Mouse (Mus musculus): ENCODE data around the gene Srd5a1. TPM values are rescaled to one million over a fixed set of nuclear protein-coding genes. Genes with fewer than 3 reads are reported as not detected.
A peak's percentile ranks its signal among the peaks of the same experiment; 100 is the strongest.

The Srd5a1 gene
- polyA plus RNA-seq, 1 experiment from 2014 or later: 28.7 TPM

- Histone ChIP-seq H3K4me2 (ENCODE audit: low read length) (peak overlapping the region; percentile 96), H3K4me3 (replicated peaks; ENCODE audit: low read depth, low read length) (peak overlapping the region; percentile 89), H3K27me3 (ENCODE audit: insufficient read depth, low read length) (no peaks in the 10 kb centered on the region), H3K9me3 (replicated peaks; ENCODE audit: low read length) (no peaks in the 10 kb centered on the region), H3K4me1 (replicated peaks; ENCODE audit: insufficient read depth, low read length) (peaks cover 19% of the 10 kb centered on the region), H3K9ac (ENCODE audit: low read depth, low read length) (peak overlapping the region; percentile 92), H3K27ac (peak overlapping the region; percentile 98), H3K36me3 (ENCODE audit: insufficient read depth, low read length) (no peaks in the 10 kb centered on the region)
- ATAC-seq (replicated peaks; ENCODE audit: low FRiP score, low read depth) (peak; percentile 95), DNase-seq (ENCODE audit: low spot score) (peak; percentile 98)
- WGBS: under 1% methylated on average over 72 of the region's 86 CpGs
- TF ChIP-seq CTCF (IDR thresholded peaks at IDR 0.05; ENCODE audit: low read depth): no peak
These were observed 76.3 kb downstream of the Srd5a1 start for GRCm38 (mm10) chr13:69534654-69535551.

- Histone ChIP-seq H3K4me3 (replicated peaks; ENCODE audit: low read depth, low read length) (peak within 1 kb of the TSS; percentile 89), H3K4me2 (ENCODE audit: low read length) (peak within 1 kb of the TSS; percentile 96), H3K9ac (ENCODE audit: low read depth, low read length) (peak within 1 kb of the TSS; percentile 92), H3K36me3 (ENCODE audit: insufficient read depth, low read length) (no peaks in the 10 kb centered on the region), H3K9me3 (replicated peaks; ENCODE audit: low read length) (no peaks in the 10 kb centered on the region), H3K27ac (peak within 1 kb of the TSS; percentile 98), H3K4me1 (replicated peaks; ENCODE audit: insufficient read depth, low read length) (peaks cover 19% of the 10 kb centered on the region), H3K27me3 (ENCODE audit: insufficient read depth, low read length) (no peaks in the 10 kb centered on the region)
- DNase-seq (ENCODE audit: low spot score): no peak
- ATAC-seq (replicated peaks; ENCODE audit: low FRiP score, low read depth): peak; percentile 90
- under 1% methylated on average over 47 of the region's 57 CpGs for WGBS
- no peak for TF ChIP-seq CTCF (IDR thresholded peaks at IDR 0.05; ENCODE audit: low read depth)
These were observed 76.9 kb downstream of the Srd5a1 start, which contains the start of gene Tent4a for GRCm38 (mm10) chr13:69534334-69534653. Gene Tent4a (minus strand): TSS chr13:69534617.

- WGBS: under 1% methylated on average over 126 of the region's 155 CpGs
- Histone ChIP-seq H3K4me2 (ENCODE audit: low read length) (peak within 1 kb of the TSS; percentile 96), H3K27me3 (ENCODE audit: insufficient read depth, low read length) (no peaks in the 10 kb centered on the region), H3K9ac (ENCODE audit: low read depth, low read length) (peak within 1 kb of the TSS; percentile 92), H3K36me3 (ENCODE audit: insufficient read depth, low read length) (no peaks in the 10 kb centered on the region), H3K27ac (peak within 1 kb of the TSS; percentile 93), H3K4me1 (replicated peaks; ENCODE audit: insufficient read depth, low read length) (peaks cover 19% of the 10 kb centered on the region), H3K4me3 (replicated peaks; ENCODE audit: low read depth, low read length) (peak within 1 kb of the TSS; percentile 89), H3K9me3 (replicated peaks; ENCODE audit: low read length) (no peaks in the 10 kb centered on the region)
- ATAC-seq (replicated peaks; ENCODE audit: low FRiP score, low read depth): no peak; the same call in 1 of the 2 replicates
- TF ChIP-seq CTCF (IDR thresholded peaks at IDR 0.05; ENCODE audit: low read depth): no peak
- DNase-seq (ENCODE audit: low spot score): no peak
These were observed 77.6 kb downstream of the Srd5a1 start, which contains the start of gene Nsun2 for GRCm38 (mm10) chr13:69533405-69534333. Gene Nsun2 (plus strand): TSS chr13:69533746.

GRCm38 (mm10) chr13:69532893-69533404 lies 78.3 kb downstream of the Srd5a1 start:
- DNase-seq (ENCODE audit: low spot score) (no peak), ATAC-seq (replicated peaks; ENCODE audit: low FRiP score, low read depth) (no peak)
- peak overlapping the region; percentile 93; the same call in 1 of the 2 replicates for H3K27ac ChIP-seq
- no peaks in the 10 kb centered on the region for H3K36me3 ChIP-seq (ENCODE audit: insufficient read depth, low read length)
- TF ChIP-seq CTCF (IDR thresholded peaks at IDR 0.05; ENCODE audit: low read depth): 0 out of 2 replicates have a peak, but pooled peaks have one; percentile 21
- H3K9ac ChIP-seq (ENCODE audit: low read depth, low read length): peak overlapping the region; percentile 92
- H3K4me1 ChIP-seq (replicated peaks; ENCODE audit: insufficient read depth, low read length): peaks cover 19% of the 10 kb centered on the region
- H3K4me2 ChIP-seq (ENCODE audit: low read length): peak overlapping the region; percentile 96
- H3K4me3 ChIP-seq (replicated peaks; ENCODE audit: low read depth, low read length): peak overlapping the region; percentile 89
- no peaks in the 10 kb centered on the region for H3K27me3 ChIP-seq (ENCODE audit: insufficient read depth, low read length)
- WGBS: 2% methylated on average over 9 of the region's 9 CpGs
- H3K9me3 ChIP-seq (replicated peaks; ENCODE audit: low read length): no peaks in the 10 kb centered on the region

GRCm38 (mm10) chr13:69532101-69532892 lies 78.9 kb downstream of the Srd5a1 start:
- Histone ChIP-seq H3K9ac (ENCODE audit: low read depth, low read length) (peak overlapping the region; percentile 92), H3K9me3 (replicated peaks; ENCODE audit: low read length) (no peaks in the 10 kb centered on the region), H3K4me3 (replicated peaks; ENCODE audit: low read depth, low read length) (peak overlapping the region; percentile 89), H3K4me2 (ENCODE audit: low read length) (peak overlapping the region; percentile 96), H3K4me1 (replicated peaks; ENCODE audit: insufficient read depth, low read length) (peaks cover 19% of the 10 kb centered on the region), H3K27ac (no peak overlapping the region), H3K27me3 (ENCODE audit: insufficient read depth, low read length) (no peaks in the 10 kb centered on the region), H3K36me3 (ENCODE audit: insufficient read depth, low read length) (no peaks in the 10 kb centered on the region)
- no peak for ATAC-seq (replicated peaks; ENCODE audit: low FRiP score, low read depth)
- DNase-seq (ENCODE audit: low spot score): no peak
- 12% methylated on average over 14 of the region's 14 CpGs for WGBS
- no peak for TF ChIP-seq CTCF (IDR thresholded peaks at IDR 0.05; ENCODE audit: low read depth)
